Mouse (Mus musculus): ENCODE results near the gene Zkscan3.
"Not testable (repeated sequence)": the region's sequence is repeated elsewhere in the genome, so short reads cannot be mapped to it uniquely, and the experiment has no call there.

Zkscan3 gene

GRCm38 (mm10) chr13:21397486-21397885 lies 5.1 kb downstream of the Zkscan3 start:
- DNase-seq (ENCODE audit: low read depth), result no peak

- not testable (repeated sequence) for DNase-seq (ENCODE audit: low read depth)
Observed at GRCm38 (mm10) chr13:21396048-21396447, 6.5 kb downstream of the Zkscan3 start.

GRCm38 (mm10) chr13:21395623-21396022 lies 6.9 kb downstream of the Zkscan3 start:
- no peak for DNase-seq (ENCODE audit: low read depth)

- no peak for DNase-seq (ENCODE audit: low read depth)
Observed at GRCm38 (mm10) chr13:21395211-21395610, 7.3 kb downstream of the Zkscan3 start.

- DNase-seq (ENCODE audit: low read depth), result no peak
Observed at GRCm38 (mm10) chr13:21377773-21378172, 24.8 kb downstream of the Zkscan3 start.

GRCm38 (mm10) chr13:21372700-21373099 lies 29.9 kb downstream of the Zkscan3 start:
- DNase-seq (ENCODE audit: low read depth), result no peak

GRCm38 (mm10) chr13:21366635-21367034 lies 35.9 kb downstream of the Zkscan3 start:
- peak; percentile 5 for DNase-seq (ENCODE audit: low read depth)

GRCm38 (mm10) chr13:21363719-21364118 lies 38.8 kb downstream of the Zkscan3 start:
- peak; percentile 52 for DNase-seq (ENCODE audit: low read depth)

GRCm38 (mm10) chr13:21362621-21363248 lies 39.8 kb downstream of the Zkscan3 start, which contains the start of gene Zscan12:
Zscan12 (plus strand) TSS chr13:21362820.
- peak; percentile 94 for DNase-seq (ENCODE audit: low read depth)

GRCm38 (mm10) chr13:21350593-21350992 lies 52.0 kb downstream of the Zkscan3 start:
- no peak for DNase-seq (ENCODE audit: low read depth)

GRCm38 (mm10) chr13:21346610-21347009 lies 55.9 kb downstream of the Zkscan3 start, which contains the start of gene Olfr1367:
Olfr1367 (plus strand) TSS chr13:21346910.
- no peak for DNase-seq (ENCODE audit: low read depth)
